Mouse (Mus musculus): Measurements from ENCODE around the gene Fgfr2. TPM values are rescaled to one million over a fixed set of nuclear protein-coding genes. Genes with fewer than 3 reads are reported as not detected.

The Fgfr2 gene
- polyA plus RNA-seq, 1 experiment = 0.17 TPM

GRCm38 (mm10) chr7:130782501-130783050 lies 2340.6 kb downstream of the Fgfr2 start:
- Histone ChIP-seq H3K36me3 (ENCODE audit: control insufficient read depth, insufficient read depth) (no peaks in the 10 kb centered on the region), H3K4me2 (ENCODE audit: low read depth) (no peak overlapping the region), H3K4me3 (no peak overlapping the region), H3ac (ENCODE audit: control insufficient read depth, insufficient read length) (no peak overlapping the region), H3K27me3 (ENCODE audit: control insufficient read depth, insufficient read depth, insufficient read length) (no peaks in the 10 kb centered on the region), H3K79me2 (ENCODE audit: control insufficient read depth, insufficient read depth) (no peaks in the 10 kb centered on the region)
- TF ChIP-seq CEBPB (IDR thresholded peaks at IDR 0.05; ENCODE audit: insufficient read depth, poor library complexity, severe bottlenecking) (no peak), E2F4 (IDR thresholded peaks at IDR 0.05; ENCODE audit: insufficient read depth) (no peak), MAX (IDR thresholded peaks at IDR 0.05; ENCODE audit: low read depth) (no peak), POLR2AphosphoS2 (IDR thresholded peaks at IDR 0.05; ENCODE audit: insufficient read length, low read depth) (no peak), USF1 (IDR thresholded peaks at IDR 0.05; ENCODE audit: low read depth) (no peak), POLR2A (IDR thresholded peaks at IDR 0.05; ENCODE audit: insufficient read length, low read depth) (no peak), SRF (IDR thresholded peaks at IDR 0.05; ENCODE audit: control insufficient read depth, insufficient read length, low read depth) (no peak), MYOD1 (IDR thresholded peaks at IDR 0.05; ENCODE audit: control insufficient read depth in 1 of 3, insufficient read length in 2 of 3, low read depth in 2 of 3) (no peak)

GRCm38 (mm10) chr7:130780866-130781419 lies 2342.2 kb downstream of the Fgfr2 start:
- H3K79me2 ChIP-seq (ENCODE audit: control insufficient read depth, insufficient read depth) = no peaks in the 10 kb centered on the region
- H3K4me3 ChIP-seq = no peak overlapping the region
- no peak for TF ChIP-seq MAX (IDR thresholded peaks at IDR 0.05; ENCODE audit: low read depth)
- TF ChIP-seq USF1 (IDR thresholded peaks at IDR 0.05; ENCODE audit: low read depth) = no peak
- no peak for TF ChIP-seq MYOG (IDR thresholded peaks at IDR 0.05; ENCODE audit: control insufficient read depth in 1 of 3, insufficient read depth in 1 of 3, insufficient read length in 2 of 3, low read depth in 2 of 3)
- no peak for TF ChIP-seq TCF3 (IDR thresholded peaks at IDR 0.05; ENCODE audit: insufficient read length, low read depth)
- TF ChIP-seq TCF12 (IDR thresholded peaks at IDR 0.05; ENCODE audit: insufficient read depth, poor library complexity, severe bottlenecking) = no peak
- TF ChIP-seq E2F4 (IDR thresholded peaks at IDR 0.05; ENCODE audit: insufficient read depth) = no peak
- no peak for TF ChIP-seq SRF (IDR thresholded peaks at IDR 0.05; ENCODE audit: control insufficient read depth, insufficient read length, low read depth)
- TF ChIP-seq MYOD1 (IDR thresholded peaks at IDR 0.05; ENCODE audit: control insufficient read depth in 1 of 3, insufficient read length in 2 of 3, low read depth in 2 of 3) = no peak
- TF ChIP-seq REST (IDR thresholded peaks at IDR 0.05; ENCODE audit: insufficient read depth, insufficient read length) = no peak
- TF ChIP-seq POLR2A (IDR thresholded peaks at IDR 0.05; ENCODE audit: insufficient read length, low read depth) = no peak
- TF ChIP-seq CEBPB (IDR thresholded peaks at IDR 0.05; ENCODE audit: insufficient read depth, poor library complexity, severe bottlenecking) = no peak
- TF ChIP-seq POLR2AphosphoS2 (IDR thresholded peaks at IDR 0.05; ENCODE audit: insufficient read length, low read depth) = no peak
- H3ac ChIP-seq (ENCODE audit: control insufficient read depth, insufficient read length) = no peak overlapping the region
- no peaks in the 10 kb centered on the region for H3K36me3 ChIP-seq (ENCODE audit: control insufficient read depth, insufficient read depth)
- H3K27me3 ChIP-seq (ENCODE audit: control insufficient read depth, insufficient read depth, insufficient read length) = no peaks in the 10 kb centered on the region
- no peak overlapping the region for H3K4me2 ChIP-seq (ENCODE audit: low read depth)

GRCm38 (mm10) chr7:130773914-130774630 lies 2349.1 kb downstream of the Fgfr2 start, which contains the start of gene Btbd16:
Btbd16 (plus strand) TSS chr7:130774069.
- Histone ChIP-seq H3K4me3 (no peak within 1 kb of the TSS), H3K79me2 (ENCODE audit: control insufficient read depth, insufficient read depth) (no peaks in the 10 kb centered on the region), H3K36me3 (ENCODE audit: control insufficient read depth, insufficient read depth) (no peaks in the 10 kb centered on the region), H3K4me2 (ENCODE audit: low read depth) (no peak within 1 kb of the TSS), H3K27me3 (ENCODE audit: control insufficient read depth, insufficient read depth, insufficient read length) (no peaks in the 10 kb centered on the region), H3ac (ENCODE audit: control insufficient read depth, insufficient read length) (no peak within 1 kb of the TSS)
- no peak for TF ChIP-seq POLR2A (IDR thresholded peaks at IDR 0.05; ENCODE audit: insufficient read length, low read depth)
- TF ChIP-seq E2F4 (IDR thresholded peaks at IDR 0.05; ENCODE audit: insufficient read depth) = no peak
- no peak for TF ChIP-seq SRF (IDR thresholded peaks at IDR 0.05; ENCODE audit: control insufficient read depth, insufficient read length, low read depth)
- no peak for TF ChIP-seq USF1 (IDR thresholded peaks at IDR 0.05; ENCODE audit: low read depth)
- no peak for TF ChIP-seq TCF3 (IDR thresholded peaks at IDR 0.05; ENCODE audit: insufficient read length, low read depth)
- no peak for TF ChIP-seq CEBPB (IDR thresholded peaks at IDR 0.05; ENCODE audit: insufficient read depth, poor library complexity, severe bottlenecking)
- no peak for TF ChIP-seq MAX (IDR thresholded peaks at IDR 0.05; ENCODE audit: low read depth)
- TF ChIP-seq POLR2AphosphoS2 (IDR thresholded peaks at IDR 0.05; ENCODE audit: insufficient read length, low read depth) = no peak
- no peak for TF ChIP-seq REST (IDR thresholded peaks at IDR 0.05; ENCODE audit: insufficient read depth, insufficient read length)
- no peak for TF ChIP-seq MYOD1 (IDR thresholded peaks at IDR 0.05; ENCODE audit: control insufficient read depth in 1 of 3, insufficient read length in 2 of 3, low read depth in 2 of 3)
- TF ChIP-seq MYOG (IDR thresholded peaks at IDR 0.05; ENCODE audit: control insufficient read depth in 1 of 3, insufficient read depth in 1 of 3, insufficient read length in 2 of 3, low read depth in 2 of 3) = no peak
- TF ChIP-seq TCF12 (IDR thresholded peaks at IDR 0.05; ENCODE audit: insufficient read depth, poor library complexity, severe bottlenecking) = no peak

- no peak overlapping the region for H3K4me3 ChIP-seq
- no peaks in the 10 kb centered on the region for H3K79me2 ChIP-seq (ENCODE audit: control insufficient read depth, insufficient read depth)
- no peaks in the 10 kb centered on the region for H3K36me3 ChIP-seq (ENCODE audit: control insufficient read depth, insufficient read depth)
- H3ac ChIP-seq (ENCODE audit: control insufficient read depth, insufficient read length) = no peak overlapping the region
- TF ChIP-seq E2F4 (IDR thresholded peaks at IDR 0.05; ENCODE audit: insufficient read depth) = no peak
- no peak for TF ChIP-seq TCF12 (IDR thresholded peaks at IDR 0.05; ENCODE audit: insufficient read depth, poor library complexity, severe bottlenecking)
- no peak for TF ChIP-seq POLR2A (IDR thresholded peaks at IDR 0.05; ENCODE audit: insufficient read length, low read depth)
- TF ChIP-seq MAX (IDR thresholded peaks at IDR 0.05; ENCODE audit: low read depth) = no peak
- TF ChIP-seq SRF (IDR thresholded peaks at IDR 0.05; ENCODE audit: control insufficient read depth, insufficient read length, low read depth) = no peak
- no peak for TF ChIP-seq POLR2AphosphoS2 (IDR thresholded peaks at IDR 0.05; ENCODE audit: insufficient read length, low read depth)
- no peak for TF ChIP-seq TCF3 (IDR thresholded peaks at IDR 0.05; ENCODE audit: insufficient read length, low read depth)
- TF ChIP-seq CEBPB (IDR thresholded peaks at IDR 0.05; ENCODE audit: insufficient read depth, poor library complexity, severe bottlenecking) = no peak
- TF ChIP-seq USF1 (IDR thresholded peaks at IDR 0.05; ENCODE audit: low read depth) = no peak
- TF ChIP-seq REST (IDR thresholded peaks at IDR 0.05; ENCODE audit: insufficient read depth, insufficient read length) = no peak
- no peak for TF ChIP-seq MYOG (IDR thresholded peaks at IDR 0.05; ENCODE audit: control insufficient read depth in 1 of 3, insufficient read depth in 1 of 3, insufficient read length in 2 of 3, low read depth in 2 of 3)
- no peak for TF ChIP-seq MYOD1 (IDR thresholded peaks at IDR 0.05; ENCODE audit: control insufficient read depth in 1 of 3, insufficient read length in 2 of 3, low read depth in 2 of 3)
- no peaks in the 10 kb centered on the region for H3K27me3 ChIP-seq (ENCODE audit: control insufficient read depth, insufficient read depth, insufficient read length)
- no peak overlapping the region for H3K4me2 ChIP-seq (ENCODE audit: low read depth)
Measured at GRCm38 (mm10) chr7:130773171-130773830, 2349.8 kb downstream of the Fgfr2 start.
